Mouse (Mus musculus): Measurements from ENCODE around the gene Btrc. TPM values are rescaled to one million over a fixed set of nuclear protein-coding genes. Genes with fewer than 3 reads are reported as not detected.
"Not testable (repeated sequence)": the region's sequence is repeated elsewhere in the genome, so short reads cannot be mapped to it uniquely, and the experiment has no call there.

Gene Btrc
- total and polyA plus RNA-seq, 3 experiments = 11.4 to 83.6 (median 26.9) TPM

DNA sequence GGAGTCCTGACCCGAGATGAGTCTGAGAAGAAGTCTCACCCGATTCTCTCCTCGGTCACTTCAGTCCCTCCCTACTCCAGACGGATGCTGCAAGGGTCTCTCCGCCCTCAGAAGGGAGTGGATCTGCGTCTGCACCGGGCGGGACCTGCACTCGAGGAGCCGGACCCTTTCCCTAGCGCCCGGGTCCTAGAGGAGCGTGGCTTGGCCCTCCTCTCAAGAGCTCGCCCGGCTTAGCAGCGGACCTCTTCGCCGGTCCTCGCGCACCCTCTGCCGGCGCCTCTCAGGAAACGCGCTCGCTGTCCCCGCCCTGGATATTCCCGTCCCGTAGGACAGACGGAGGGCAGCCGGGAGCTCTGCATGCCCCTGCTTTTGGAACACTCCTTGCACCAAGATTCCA, 181.4 kb downstream of the Btrc start:
- DNase-seq (ENCODE audit: low spot score) = peak; percentile 75
- Histone ChIP-seq H3K4me3 (ENCODE audit: low read depth, low read length) (peak overlapping the region; percentile 68; the same call in 1 of the 2 replicates), H3K9me3 (replicated peaks) (no peaks in the 10 kb centered on the region), H3K36me3 (replicated peaks) (no peaks in the 10 kb centered on the region), H3K4me1 (ENCODE audit: insufficient read depth, low read depth, low read length) (peaks cover 75% of the 10 kb centered on the region), H3K27me3 (ENCODE audit: insufficient read depth, low read length) (peaks cover 62% of the 10 kb centered on the region)
- TF ChIP-seq CTCF (IDR thresholded peaks at IDR 0.05; ENCODE audit: low read depth, low read length) = peak; percentile 35; the same call in 1 of the 2 replicates
- no peak for TF ChIP-seq GATA2 (IDR thresholded peaks at IDR 0.05; ENCODE audit: borderline replicate concordance, low read depth, low read length)
- TF ChIP-seq TAL1 (conservative IDR thresholded peaks at IDR 0.05; ENCODE audit: low read depth, low read length) = no peak
- TF ChIP-seq GATA1 (IDR thresholded peaks at IDR 0.05; ENCODE audit: borderline replicate concordance, low read length) = no peak
- peak; percentile 40 for ATAC-seq (ENCODE audit: extremely low read depth, insufficient number of reproducible peaks, low FRiP score, poor library complexity, severe bottlenecking)

DNA sequence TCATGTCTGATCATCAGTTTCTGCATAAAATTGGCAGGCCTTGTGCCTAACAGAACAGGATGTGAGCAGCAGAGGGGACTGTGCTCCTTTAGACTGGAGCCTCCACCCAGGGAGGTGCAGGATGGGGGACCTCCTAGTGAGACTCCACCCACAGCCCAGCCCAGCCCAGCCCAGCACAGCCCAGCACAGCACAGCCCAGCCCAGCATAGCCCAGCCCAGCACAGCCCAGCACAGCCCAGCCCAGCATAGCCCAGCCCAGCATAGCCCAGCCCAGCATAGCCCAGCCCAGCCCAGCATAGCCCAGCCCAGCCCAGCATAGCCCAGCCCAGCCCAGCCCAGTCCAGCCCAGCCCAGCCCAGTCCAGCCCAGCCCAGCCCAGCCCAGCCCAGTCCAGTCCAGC, 184.7 kb downstream of the Btrc start:
- H3K36me3 ChIP-seq (replicated peaks) = peaks cover 16% of the 10 kb centered on the region
- H3K9me3 ChIP-seq (replicated peaks); H3K4me3 ChIP-seq (ENCODE audit: low read depth, low read length); DNase-seq (ENCODE audit: low spot score); ATAC-seq (ENCODE audit: extremely low read depth, insufficient number of reproducible peaks, low FRiP score, poor library complexity, severe bottlenecking): not testable (repeated sequence)
- H3K4me1 ChIP-seq (ENCODE audit: insufficient read depth, low read depth, low read length) = peaks cover 53% of the 10 kb centered on the region
- peaks cover 40% of the 10 kb centered on the region for H3K27me3 ChIP-seq (ENCODE audit: insufficient read depth, low read length)

DNA sequence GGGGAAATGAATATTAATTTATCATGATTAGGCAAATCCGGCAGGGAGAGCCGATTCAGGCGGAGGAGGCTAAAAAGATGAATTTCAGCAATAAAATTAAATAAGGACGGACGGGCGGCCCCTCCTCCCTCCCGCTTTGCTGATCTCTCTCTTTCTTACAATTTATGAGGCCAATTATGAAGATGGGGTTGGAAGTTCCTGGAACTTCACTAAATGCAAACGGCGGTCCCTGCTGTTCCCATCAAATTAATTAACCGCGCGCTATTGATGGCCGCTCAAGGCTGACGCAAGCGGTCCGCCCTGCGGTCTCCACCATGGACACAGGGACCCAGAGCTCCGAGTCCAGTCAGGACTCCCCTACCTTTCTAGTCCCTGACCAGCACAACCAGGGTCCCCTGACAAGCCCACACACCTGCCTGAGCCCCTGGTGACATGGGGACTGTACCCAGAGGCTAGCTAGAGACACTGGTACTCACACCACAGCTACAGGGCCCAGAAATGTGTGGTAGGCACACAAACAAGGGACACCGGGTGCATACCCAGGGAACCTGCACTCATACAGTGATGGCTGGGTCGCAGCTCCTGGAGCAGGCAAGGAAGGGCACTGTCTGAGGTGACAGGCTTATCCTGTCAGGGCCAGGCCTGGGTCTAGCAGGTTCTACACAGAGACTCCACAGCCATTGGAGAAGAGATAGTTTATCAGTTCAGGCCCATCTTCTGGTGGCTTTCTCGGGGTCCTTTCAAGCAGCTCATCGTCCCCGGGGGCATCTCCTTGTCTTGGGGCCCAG, 185.8 kb downstream of the Btrc start:
- no peak overlapping the region for H3K4me3 ChIP-seq (ENCODE audit: low read depth, low read length)
- peaks cover 27% of the 10 kb centered on the region for H3K36me3 ChIP-seq (replicated peaks)
- DNase-seq (ENCODE audit: low spot score) (no peak), ATAC-seq (ENCODE audit: extremely low read depth, insufficient number of reproducible peaks, low FRiP score, poor library complexity, severe bottlenecking) (no peak)
- peaks cover 42% of the 10 kb centered on the region for H3K4me1 ChIP-seq (ENCODE audit: insufficient read depth, low read depth, low read length)
- no peaks in the 10 kb centered on the region for H3K9me3 ChIP-seq (replicated peaks)
- no peak for TF ChIP-seq GATA2 (IDR thresholded peaks at IDR 0.05; ENCODE audit: borderline replicate concordance, low read depth, low read length)
- TF ChIP-seq CTCF (IDR thresholded peaks at IDR 0.05; ENCODE audit: low read depth, low read length) = no peak
- TF ChIP-seq TAL1 (conservative IDR thresholded peaks at IDR 0.05; ENCODE audit: low read depth, low read length) = no peak
- TF ChIP-seq POLR2AphosphoS5 (IDR thresholded peaks at IDR 0.05; ENCODE audit: insufficient replicate concordance, low read depth, low read length) = no peak
- TF ChIP-seq GATA1 (IDR thresholded peaks at IDR 0.05; ENCODE audit: borderline replicate concordance, low read length) = no peak
- peaks cover 38% of the 10 kb centered on the region for H3K27me3 ChIP-seq (ENCODE audit: insufficient read depth, low read length)

DNA sequence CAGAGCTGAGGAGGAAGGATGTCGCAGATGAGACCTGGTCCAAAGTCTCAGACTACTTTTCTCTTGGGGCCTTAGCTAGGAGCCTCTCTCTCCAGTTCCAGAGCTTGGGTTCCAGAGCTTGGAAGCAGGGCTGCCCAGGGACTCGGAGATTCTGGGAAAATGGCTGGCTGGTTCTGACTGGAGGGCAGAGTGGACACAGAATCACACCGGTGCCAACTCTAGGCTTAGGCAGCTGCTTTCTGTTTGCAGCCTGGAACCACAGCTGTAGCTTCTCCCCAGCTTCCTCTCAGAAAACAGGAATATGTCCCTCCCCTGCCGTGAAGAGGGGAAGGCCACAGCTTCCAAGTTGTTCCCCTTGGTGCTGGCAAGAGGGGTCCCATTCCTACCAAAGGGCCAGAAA, 186.4 kb downstream of the Btrc start:
- ATAC-seq (ENCODE audit: extremely low read depth, insufficient number of reproducible peaks, low FRiP score, poor library complexity, severe bottlenecking) = no peak

DNA sequence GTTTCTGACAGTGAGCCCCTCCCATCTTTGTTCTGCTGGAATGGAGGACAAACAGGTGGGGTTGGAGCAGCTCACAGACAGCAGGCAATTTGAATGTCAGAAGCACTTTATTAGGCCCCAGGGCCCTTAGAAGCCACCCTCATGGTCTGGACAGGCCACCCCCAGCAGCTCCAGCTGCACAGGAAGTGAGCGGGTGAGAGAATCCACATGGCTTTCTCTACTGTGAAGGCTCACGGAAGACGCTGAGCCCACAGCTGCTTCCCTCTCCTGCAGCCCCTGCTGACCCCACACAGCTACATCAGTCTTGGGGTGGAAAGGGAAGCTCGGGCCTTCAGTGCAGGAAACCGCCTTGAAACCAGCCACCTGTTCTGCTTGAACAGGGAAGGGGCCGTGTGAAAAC, 188.7 kb downstream of the Btrc start:
- peaks cover 29% of the 10 kb centered on the region for H3K4me1 ChIP-seq (ENCODE audit: insufficient read depth, low read depth, low read length)
- H3K36me3 ChIP-seq (replicated peaks) = peaks cover 54% of the 10 kb centered on the region
- H3K4me3 ChIP-seq (ENCODE audit: low read depth, low read length) = no peak overlapping the region
- TF ChIP-seq TAL1 (conservative IDR thresholded peaks at IDR 0.05; ENCODE audit: low read depth, low read length) = no peak
- no peaks in the 10 kb centered on the region for H3K9me3 ChIP-seq (replicated peaks)
- ATAC-seq (ENCODE audit: extremely low read depth, insufficient number of reproducible peaks, low FRiP score, poor library complexity, severe bottlenecking) (no peak), DNase-seq (ENCODE audit: low spot score) (no peak)
- H3K27me3 ChIP-seq (ENCODE audit: insufficient read depth, low read length) = peaks cover 16% of the 10 kb centered on the region

More for the DNA sequence above, 186.4 kb downstream of the Btrc start:
- peaks cover 34% of the 10 kb centered on the region for H3K27me3 ChIP-seq (ENCODE audit: insufficient read depth, low read length)
- peaks cover 36% of the 10 kb centered on the region for H3K4me1 ChIP-seq (ENCODE audit: insufficient read depth, low read depth, low read length)
- H3K4me3 ChIP-seq (ENCODE audit: low read depth, low read length) = no peak overlapping the region
- DNase-seq (ENCODE audit: low spot score) = no peak
- no peaks in the 10 kb centered on the region for H3K9me3 ChIP-seq (replicated peaks)
- TF ChIP-seq GATA2 (IDR thresholded peaks at IDR 0.05; ENCODE audit: borderline replicate concordance, low read depth, low read length) (no peak), TAL1 (conservative IDR thresholded peaks at IDR 0.05; ENCODE audit: low read depth, low read length) (no peak), GATA1 (IDR thresholded peaks at IDR 0.05; ENCODE audit: borderline replicate concordance, low read length) (no peak), CTCF (IDR thresholded peaks at IDR 0.05; ENCODE audit: low read depth, low read length) (no peak), POLR2AphosphoS5 (IDR thresholded peaks at IDR 0.05; ENCODE audit: insufficient replicate concordance, low read depth, low read length) (no peak)
- H3K36me3 ChIP-seq (replicated peaks) = peaks cover 33% of the 10 kb centered on the region

DNA sequence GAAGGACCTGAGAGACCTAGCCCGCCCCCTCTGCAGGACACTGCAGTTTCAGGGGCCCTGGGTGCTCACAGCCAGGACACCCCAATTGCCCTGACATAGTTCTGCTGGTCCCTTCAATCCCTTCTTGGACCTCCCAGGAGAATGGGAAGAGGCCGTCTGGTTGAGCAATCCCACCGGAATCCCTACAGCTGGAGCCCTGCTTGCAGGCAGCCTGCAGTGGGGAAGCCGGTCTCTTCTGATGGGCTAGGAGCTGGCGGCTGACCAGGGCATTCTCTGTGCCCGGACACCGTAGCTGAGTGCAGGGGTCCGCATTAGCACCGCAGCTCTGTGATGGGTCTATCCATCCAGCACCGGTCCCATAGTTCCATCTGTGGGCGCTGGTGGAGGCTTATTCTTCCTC, 190.6 kb downstream of the Btrc start:
- TF ChIP-seq CTCF (IDR thresholded peaks at IDR 0.05; ENCODE audit: low read depth, low read length) = no peak
- TF ChIP-seq TAL1 (conservative IDR thresholded peaks at IDR 0.05; ENCODE audit: low read depth, low read length) = no peak
- TF ChIP-seq GATA1 (IDR thresholded peaks at IDR 0.05; ENCODE audit: borderline replicate concordance, low read length) = no peak
- TF ChIP-seq POLR2AphosphoS5 (IDR thresholded peaks at IDR 0.05; ENCODE audit: insufficient replicate concordance, low read depth, low read length) = no peak
- no peak for TF ChIP-seq GATA2 (IDR thresholded peaks at IDR 0.05; ENCODE audit: borderline replicate concordance, low read depth, low read length)
- Histone ChIP-seq H3K27me3 (ENCODE audit: insufficient read depth, low read length) (peaks cover 11% of the 10 kb centered on the region), H3K36me3 (replicated peaks) (peaks cover 68% of the 10 kb centered on the region), H3K4me3 (ENCODE audit: low read depth, low read length) (no peak overlapping the region), H3K4me1 (ENCODE audit: insufficient read depth, low read depth, low read length) (peaks cover 14% of the 10 kb centered on the region), H3K9me3 (replicated peaks) (no peaks in the 10 kb centered on the region)
- DNase-seq (ENCODE audit: low spot score) (no peak), ATAC-seq (ENCODE audit: extremely low read depth, insufficient number of reproducible peaks, low FRiP score, poor library complexity, severe bottlenecking) (no peak)

Measured in G1E (cell line).